Mouse (Mus musculus) intestine, embryonic 15.5 days (tissue): ENCODE measurements around the gene Homez. TPM values are rescaled to one million over a fixed set of nuclear protein-coding genes. Genes with fewer than 3 reads are reported as not detected.

Source experiments
- ATAC-seq: fragments of 200-750 bp; cut with Nextera tagmentation; 2 replicates; pipeline ENCODE4 v1.8.0; 2017; ENCODE audit warnings: moderate TSS enrichment, moderate library complexity
- H3K27ac ChIP-seq: fragments of 300-500 bp; sonication (generic); 2 replicates; pipeline ENCODE4 v1.5.1; 2015; ENCODE audit warnings: mild to moderate bottlenecking, inconsistent platforms
- H3K27me3 ChIP-seq: fragments of 300-500 bp; sonication (generic); replicated peaks from 2 replicates; pipeline ENCODE4 v1.6.1; 2015; ENCODE audit warnings: inconsistent platforms
- H3K36me3 ChIP-seq: fragments of 300-500 bp; sonication (generic); 2 replicates; pipeline ENCODE4 v1.6.1; 2015; ENCODE audit warnings: inconsistent platforms
- H3K4me1 ChIP-seq: fragments of 300-500 bp; sonication (generic); replicated peaks from 2 replicates; pipeline ENCODE4 v1.6.1; 2015; ENCODE audit warnings: inconsistent platforms
- H3K4me2 ChIP-seq: fragments of 300-500 bp; sonication (generic); replicated peaks from 2 replicates; pipeline ENCODE4 v1.6.1; 2015; ENCODE audit warnings: mild to moderate bottlenecking, inconsistent platforms
- H3K4me3 ChIP-seq: fragments of 300-500 bp; sonication (generic); replicated peaks from 2 replicates; pipeline ENCODE4 v1.5.1; 2015; ENCODE audit warnings: inconsistent platforms
- H3K9ac ChIP-seq: fragments of 300-500 bp; sonication (generic); 2 replicates; pipeline ENCODE4 v1.6.1; 2015; ENCODE audit warnings: inconsistent platforms
- H3K9me3 ChIP-seq: fragments of 300-500 bp; sonication (generic); 2 replicates; pipeline ENCODE4 v1.6.1; 2016; ENCODE audit warnings: inconsistent platforms
- WGBS: fragments of 180-500 bp; shearing (Covaris S2); methylation state at CpG from one replicate; pipeline ENCODE4 v1.1.7; 2015; 5-methylcytosine and 5-hydroxymethylcytosine counted together
- polyA plus RNA-seq: library from polyadenylated mRNA; unstranded; fragments of >200 nt; fragmentation: Nextera tagmentation; extraction: Ambion mirVana; gene quantifications from 2 replicates; pipeline ENCODE4 v1.2.1, GENCODE M21; 2015

Homez gene
- polyA plus RNA-seq, 1 experiment from 2014 or later = 6.2 TPM

- H3K36me3 ChIP-seq = no peaks in the 10 kb centered on the region
- no peaks in the 10 kb centered on the region for H3K9me3 ChIP-seq
- no peaks in the 10 kb centered on the region for H3K27me3 ChIP-seq
- 77% methylated on average over 5 of the region's 5 CpGs for WGBS
- ATAC-seq = no peak
- no peaks in the 10 kb centered on the region for H3K4me1 ChIP-seq
- H3K27ac ChIP-seq = no peak overlapping the region
- H3K4me2 ChIP-seq = no peak overlapping the region
- no peak overlapping the region for H3K9ac ChIP-seq
- no peak overlapping the region for H3K4me3 ChIP-seq
Measured at GRCm38 (mm10) chr14:54865626-54866025, 5.1 kb downstream of the Homez start.

GRCm38 (mm10) chr14:54864313-54865036 is 6.3 kb downstream of the Homez start:
- peak overlapping the region; percentile 100 for H3K4me3 ChIP-seq
- peak overlapping the region; percentile 73; the same call in 1 of the 2 replicates for H3K27ac ChIP-seq
- no peaks in the 10 kb centered on the region for H3K36me3 ChIP-seq
- no peaks in the 10 kb centered on the region for H3K9me3 ChIP-seq
- no peaks in the 10 kb centered on the region for H3K27me3 ChIP-seq
- H3K4me1 ChIP-seq = no peaks in the 10 kb centered on the region
- peak overlapping the region; percentile 69 for H3K4me2 ChIP-seq
- peak overlapping the region; percentile 98 for H3K9ac ChIP-seq
- peak; percentile 14 for ATAC-seq
- WGBS = 15% methylated on average over 21 of the region's 21 CpGs

GRCm38 (mm10) chr14:54863501-54864312 is 7.1 kb downstream of the Homez start:
- H3K27me3 ChIP-seq = no peaks in the 10 kb centered on the region
- peak overlapping the region; percentile 74 for H3K27ac ChIP-seq
- ATAC-seq = peak; percentile 100
- no peaks in the 10 kb centered on the region for H3K36me3 ChIP-seq
- no peaks in the 10 kb centered on the region for H3K9me3 ChIP-seq
- H3K4me1 ChIP-seq = no peaks in the 10 kb centered on the region
- WGBS = under 1% methylated on average over 55 of the region's 56 CpGs
- peak overlapping the region; percentile 69 for H3K4me2 ChIP-seq
- peak overlapping the region; percentile 100 for H3K4me3 ChIP-seq
- peak overlapping the region; percentile 98 for H3K9ac ChIP-seq

- no peak for ATAC-seq
- 53% methylated on average over 2 of the region's 2 CpGs for WGBS
- Histone ChIP-seq H3K4me3 (no peak overlapping the region), H3K4me1 (no peaks in the 10 kb centered on the region), H3K9ac (no peak overlapping the region), H3K4me2 (no peak overlapping the region), H3K36me3 (0 out of 2 replicates have a peak, but pooled peaks cover 4% of the 10 kb centered on the region), H3K27ac (no peak overlapping the region), H3K27me3 (no peaks in the 10 kb centered on the region), H3K9me3 (no peaks in the 10 kb centered on the region)
Measured at GRCm38 (mm10) chr14:54860511-54860910, 10.2 kb downstream of the Homez start.

- no peak for ATAC-seq
- no peaks in the 10 kb centered on the region for H3K4me1 ChIP-seq
- no peak overlapping the region for H3K4me3 ChIP-seq
- 0 out of 2 replicates have a peak, but pooled peaks cover 4% of the 10 kb centered on the region for H3K36me3 ChIP-seq
- no peaks in the 10 kb centered on the region for H3K27me3 ChIP-seq
- H3K27ac ChIP-seq = no peak overlapping the region
- no peaks in the 10 kb centered on the region for H3K9me3 ChIP-seq
- no peak overlapping the region for H3K9ac ChIP-seq
- 89% methylated on average over 9 of the region's 9 CpGs for WGBS
- no peak overlapping the region for H3K4me2 ChIP-seq
Measured at GRCm38 (mm10) chr14:54857891-54858290, 12.9 kb downstream of the Homez start.

GRCm38 (mm10) chr14:54856703-54857102 is 14.1 kb downstream of the Homez start:
- Histone ChIP-seq H3K4me2 (no peak overlapping the region), H3K27ac (no peak overlapping the region), H3K9me3 (no peaks in the 10 kb centered on the region), H3K4me1 (no peaks in the 10 kb centered on the region), H3K4me3 (no peak overlapping the region), H3K36me3 (0 out of 2 replicates have a peak, but pooled peaks cover 4% of the 10 kb centered on the region), H3K27me3 (no peaks in the 10 kb centered on the region), H3K9ac (no peak overlapping the region)
- no peak for ATAC-seq
- WGBS = 82% methylated on average over 7 of the region's 7 CpGs

- Histone ChIP-seq H3K4me2 (no peak overlapping the region), H3K4me3 (no peak overlapping the region), H3K9ac (no peak overlapping the region), H3K27ac (no peak overlapping the region), H3K27me3 (no peaks in the 10 kb centered on the region), H3K9me3 (no peaks in the 10 kb centered on the region), H3K36me3 (0 out of 2 replicates have a peak, but pooled peaks cover 4% of the 10 kb centered on the region), H3K4me1 (no peaks in the 10 kb centered on the region)
- WGBS = 92% methylated on average over 3 of the region's 3 CpGs
- no peak for ATAC-seq
Measured at GRCm38 (mm10) chr14:54855726-54856125, 15.0 kb downstream of the Homez start.

- Histone ChIP-seq H3K4me3 (no peak overlapping the region), H3K36me3 (no peaks in the 10 kb centered on the region), H3K9ac (no peak overlapping the region), H3K27me3 (no peaks in the 10 kb centered on the region), H3K4me1 (no peaks in the 10 kb centered on the region), H3K9me3 (no peaks in the 10 kb centered on the region), H3K27ac (no peak overlapping the region), H3K4me2 (no peak overlapping the region)
- ATAC-seq = no peak
- 3% methylated on average over 4 of the region's 4 CpGs for WGBS
Measured at GRCm38 (mm10) chr14:54843461-54843860, 27.3 kb downstream of the Homez start.

GRCm38 (mm10) chr14:54823716-54824115 is 47.0 kb downstream of the Homez start:
- Histone ChIP-seq H3K4me3 (no peak overlapping the region), H3K36me3 (no peaks in the 10 kb centered on the region), H3K9ac (no peak overlapping the region), H3K9me3 (no peaks in the 10 kb centered on the region), H3K27ac (no peak overlapping the region), H3K4me2 (no peak overlapping the region), H3K27me3 (no peaks in the 10 kb centered on the region), H3K4me1 (no peaks in the 10 kb centered on the region)
- no peak for ATAC-seq
- 79% methylated on average over 1 of the region's 1 CpGs for WGBS

- Histone ChIP-seq H3K4me3 (no peak overlapping the region), H3K9me3 (no peaks in the 10 kb centered on the region), H3K4me2 (0 out of 2 replicates have a peak overlapping the region, but pooled peaks have one; percentile 1), H3K36me3 (no peaks in the 10 kb centered on the region), H3K9ac (no peak overlapping the region), H3K4me1 (no peaks in the 10 kb centered on the region), H3K27ac (peak overlapping the region; percentile 28; the same call in 1 of the 2 replicates), H3K27me3 (no peaks in the 10 kb centered on the region)
- peak; percentile 66 for ATAC-seq
- 62% methylated on average over 2 of the region's 2 CpGs for WGBS
Measured at GRCm38 (mm10) chr14:54822301-54822700, 48.5 kb downstream of the Homez start.

GRCm38 (mm10) chr14:54817791-54818190 is 53.0 kb downstream of the Homez start:
- WGBS = 56% methylated on average over 2 of the region's 2 CpGs
- no peak overlapping the region for H3K27ac ChIP-seq
- H3K9ac ChIP-seq = no peak overlapping the region
- H3K9me3 ChIP-seq = no peaks in the 10 kb centered on the region
- H3K4me2 ChIP-seq = no peak overlapping the region
- H3K4me1 ChIP-seq = no peaks in the 10 kb centered on the region
- no peaks in the 10 kb centered on the region for H3K36me3 ChIP-seq
- no peak overlapping the region for H3K4me3 ChIP-seq
- ATAC-seq = no peak
- H3K27me3 ChIP-seq = no peaks in the 10 kb centered on the region

GRCm38 (mm10) chr14:54815737-54816136 is 55.0 kb downstream of the Homez start:
- no peak overlapping the region for H3K4me2 ChIP-seq
- no peak overlapping the region for H3K27ac ChIP-seq
- no peak overlapping the region for H3K9ac ChIP-seq
- no peaks in the 10 kb centered on the region for H3K9me3 ChIP-seq
- no peaks in the 10 kb centered on the region for H3K27me3 ChIP-seq
- H3K4me1 ChIP-seq = no peaks in the 10 kb centered on the region
- H3K4me3 ChIP-seq = no peak overlapping the region
- H3K36me3 ChIP-seq = no peaks in the 10 kb centered on the region
- no peak for ATAC-seq
- 63% methylated on average over 3 of the region's 3 CpGs for WGBS
